Mouse (Mus musculus) embryo, embryonic 10.5 days (tissue): Measurements from ENCODE around the gene Mthfd1l.

Source experiments
- DNase-seq: peaks from one replicate; pipeline ENCODE4 v3.0.0-alpha.2; 2015; ENCODE audit warnings: low spot score

Mthfd1l gene

GRCm38 (mm10) chr10:3976623-3977010, 3.7 kb downstream of the Mthfd1l start:
- no peak for DNase-seq

GRCm38 (mm10) chr10:3978326-3978725, 5.4 kb downstream of the Mthfd1l start:
- DNase-seq: no peak

- DNase-seq: no peak
Measured at GRCm38 (mm10) chr10:3978792-3979488, 6.0 kb downstream of the Mthfd1l start.

- DNase-seq: no peak
Measured at GRCm38 (mm10) chr10:3980231-3980630, 7.3 kb downstream of the Mthfd1l start.

GRCm38 (mm10) chr10:3990295-3990883, 17.5 kb downstream of the Mthfd1l start:
- DNase-seq: no peak

GRCm38 (mm10) chr10:3993365-3994102, 20.6 kb downstream of the Mthfd1l start:
- DNase-seq: no peak

GRCm38 (mm10) chr10:3995277-3995676, 22.4 kb downstream of the Mthfd1l start:
- peak; percentile 13 for DNase-seq

- DNase-seq: peak; percentile 84
Measured at GRCm38 (mm10) chr10:3996170-3996876, 23.4 kb downstream of the Mthfd1l start.

- no peak for DNase-seq
Measured at GRCm38 (mm10) chr10:3997851-3998426, 25.0 kb downstream of the Mthfd1l start.

GRCm38 (mm10) chr10:4002711-4003110, 29.8 kb downstream of the Mthfd1l start:
- DNase-seq: no peak

- no peak for DNase-seq
Measured at GRCm38 (mm10) chr10:4005191-4005590, 32.3 kb downstream of the Mthfd1l start.

- no peak for DNase-seq
Measured at GRCm38 (mm10) chr10:4006296-4007015, 33.5 kb downstream of the Mthfd1l start.

- no peak for DNase-seq
Measured at GRCm38 (mm10) chr10:4022628-4023303, 49.8 kb downstream of the Mthfd1l start.

GRCm38 (mm10) chr10:4026616-4027015, 53.7 kb downstream of the Mthfd1l start:
- no peak for DNase-seq

- DNase-seq: no peak
Measured at GRCm38 (mm10) chr10:4027466-4027865, 54.5 kb downstream of the Mthfd1l start.

GRCm38 (mm10) chr10:4028851-4029442, 56.0 kb downstream of the Mthfd1l start:
- no peak for DNase-seq

- no peak for DNase-seq
Measured at GRCm38 (mm10) chr10:4033761-4034160, 60.8 kb downstream of the Mthfd1l start.

- no peak for DNase-seq
Measured at GRCm38 (mm10) chr10:4036476-4036875, 63.6 kb downstream of the Mthfd1l start.

- peak; percentile 13 for DNase-seq
Measured at GRCm38 (mm10) chr10:4037066-4037465, 64.1 kb downstream of the Mthfd1l start.

GRCm38 (mm10) chr10:4038576-4038975, 65.7 kb downstream of the Mthfd1l start:
- no peak for DNase-seq
